Mouse (Mus musculus) brain, embryonic 18.5 days (tissue): ENCODE results near the gene Lrrc46.

Experiments
- DNase-seq: peaks from one replicate; pipeline ENCODE4 v3.0.0-alpha.2; 2012; ENCODE audit warnings: low read depth, low spot score

Lrrc46 gene

DNA sequence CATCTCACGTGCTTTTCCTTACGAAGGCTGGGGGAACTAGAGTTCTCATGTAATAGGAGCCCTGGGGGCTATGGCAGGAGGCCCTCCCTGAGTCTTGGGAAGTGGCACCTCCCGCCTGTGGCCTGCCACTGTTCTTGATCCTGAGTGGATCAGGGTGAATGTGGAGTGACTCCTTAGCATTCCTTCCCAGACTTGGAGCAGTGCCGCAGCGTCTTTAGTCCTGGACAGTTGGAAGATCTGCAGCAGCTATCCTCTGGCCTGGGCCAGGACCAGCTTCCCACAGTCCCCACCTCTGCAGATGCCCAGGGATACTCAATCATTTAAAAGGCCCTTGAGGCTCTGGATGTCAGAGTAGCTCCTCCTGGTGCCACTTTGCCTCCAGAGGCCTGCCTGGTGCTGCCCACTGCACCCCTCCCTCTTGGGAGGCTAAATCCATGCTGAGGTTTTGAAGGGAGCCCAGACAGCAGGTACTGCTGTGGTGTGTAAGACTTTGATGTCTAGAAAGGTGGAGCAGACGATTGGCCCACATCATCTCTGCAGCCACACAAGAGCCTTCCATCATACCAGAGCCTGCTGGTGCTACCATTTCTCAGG lies 8.4 kb upstream of the Lrrc46 start:
- DNase-seq: no peak

DNA sequence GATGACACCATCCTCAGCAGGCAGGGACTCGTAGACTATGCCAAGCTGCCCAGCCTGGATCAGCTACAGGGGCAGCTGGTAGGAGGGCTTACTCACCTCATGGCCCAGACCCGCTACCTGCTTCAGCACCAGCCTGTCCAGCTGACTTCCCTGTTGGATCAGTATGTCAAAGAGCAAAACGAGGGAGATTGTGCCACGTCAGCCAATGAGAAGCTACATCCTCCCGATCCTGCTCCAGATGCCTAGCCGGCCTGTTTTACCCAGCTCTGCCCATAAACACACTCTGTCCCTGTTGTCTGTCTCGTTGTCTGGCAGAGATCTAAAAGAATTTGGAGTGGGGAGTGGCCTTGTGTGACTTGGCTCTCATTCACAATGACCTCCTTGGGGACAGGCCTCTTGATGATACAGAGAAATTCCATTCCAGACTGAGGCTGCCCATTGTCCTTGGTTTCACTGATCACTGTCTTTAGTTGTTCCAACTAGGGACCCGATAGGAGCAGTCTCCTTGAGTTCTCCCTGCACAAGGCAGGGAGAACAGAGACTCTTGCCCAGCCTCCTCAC lies 7.0 kb upstream of the Lrrc46 start:
- DNase-seq: no peak

DNA sequence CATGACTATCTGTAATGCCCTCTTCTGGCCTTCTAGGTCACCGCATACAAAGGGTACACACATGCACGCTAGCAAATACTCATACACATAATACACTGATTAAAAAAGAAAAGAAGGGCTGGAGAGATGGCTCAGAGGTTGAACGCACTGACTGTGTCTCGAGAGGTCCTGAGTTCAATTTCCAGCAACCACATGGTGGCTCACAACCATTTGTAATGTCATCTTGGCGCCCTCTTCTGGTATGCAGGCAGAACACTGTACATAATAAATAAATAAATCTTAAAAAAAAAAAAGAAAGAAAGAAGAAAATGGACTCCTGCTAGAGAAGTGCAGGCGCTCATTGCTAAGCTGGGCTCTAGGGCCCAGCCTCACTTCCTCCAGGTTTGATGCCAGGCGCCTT lies 4.7 kb upstream of the Lrrc46 start:
- DNase-seq: no peak

DNA sequence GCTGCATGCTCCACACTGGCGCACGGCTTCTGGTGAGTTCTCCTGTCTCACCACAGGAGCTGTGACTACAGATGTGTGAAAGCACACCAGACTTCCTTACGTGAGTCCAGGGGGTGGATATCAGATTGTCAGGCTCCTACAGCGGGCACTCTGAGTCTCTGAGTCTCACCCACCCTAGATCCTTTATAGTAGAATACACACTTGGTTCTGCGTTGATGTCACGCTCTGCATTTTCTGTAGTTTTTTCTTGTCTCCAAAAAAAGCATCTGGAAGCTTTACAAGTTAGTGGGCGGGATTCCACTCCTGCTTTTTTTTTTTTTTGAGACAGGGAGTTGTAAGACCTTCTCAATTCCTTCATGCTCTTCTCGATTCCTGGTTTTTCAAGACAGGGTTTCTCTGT lies 3.7 kb upstream of the Lrrc46 start:
- no peak for DNase-seq

- DNase-seq: no peak
These were observed 746 bp downstream of the Lrrc46 start for GRCm38 (mm10) chr11:97040301-97041021.

- DNase-seq: no peak
These were observed 2.3 kb downstream of the Lrrc46 start for GRCm38 (mm10) chr11:97038881-97039280.

GRCm38 (mm10) chr11:97036141-97036540 lies 5.1 kb downstream of the Lrrc46 start:
- DNase-seq: no peak

- DNase-seq: no peak
These were observed 7.4 kb downstream of the Lrrc46 start for GRCm38 (mm10) chr11:97033781-97034180.

DNA sequence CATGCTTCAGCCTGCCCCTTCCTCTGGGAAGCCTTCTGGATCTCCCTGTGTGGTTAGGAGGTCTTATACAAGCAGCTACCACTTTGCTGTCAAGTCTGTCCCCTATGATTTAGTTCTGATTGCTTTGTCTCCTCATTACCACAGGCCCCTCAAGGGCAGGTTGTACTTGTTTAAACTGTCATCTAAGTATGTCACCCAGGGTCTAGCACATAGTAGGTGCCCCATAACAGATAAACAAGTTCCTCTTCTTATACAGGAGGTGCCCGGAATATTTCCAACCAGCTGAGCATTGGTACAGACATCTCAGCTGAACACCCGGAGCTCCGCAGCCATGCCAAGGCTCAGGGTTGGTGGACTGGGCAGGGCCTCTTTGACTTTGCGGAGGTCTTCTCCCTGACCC lies 8.7 kb downstream of the Lrrc46 start:
- DNase-seq: no peak

DNA sequence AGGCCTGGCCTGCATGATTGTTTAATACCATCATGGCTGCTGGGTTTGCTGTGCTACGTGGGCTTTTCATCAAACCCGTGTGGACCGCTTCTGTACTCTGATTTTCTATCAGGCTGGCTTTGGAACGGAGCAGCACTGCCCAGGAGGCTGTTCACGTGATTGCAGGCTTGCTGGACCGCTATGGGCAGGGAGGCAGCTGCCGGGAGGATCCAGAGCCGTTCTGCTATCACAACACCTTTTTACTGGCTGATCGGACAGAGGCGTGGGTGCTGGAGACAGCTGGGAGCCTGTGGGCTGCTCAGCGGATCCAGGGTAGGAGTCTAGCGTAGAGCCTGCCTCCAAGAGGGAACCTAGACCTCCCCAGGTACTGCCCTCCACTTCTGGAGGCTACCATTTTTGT lies 9.2 kb downstream of the Lrrc46 start:
- DNase-seq: no peak

DNA sequence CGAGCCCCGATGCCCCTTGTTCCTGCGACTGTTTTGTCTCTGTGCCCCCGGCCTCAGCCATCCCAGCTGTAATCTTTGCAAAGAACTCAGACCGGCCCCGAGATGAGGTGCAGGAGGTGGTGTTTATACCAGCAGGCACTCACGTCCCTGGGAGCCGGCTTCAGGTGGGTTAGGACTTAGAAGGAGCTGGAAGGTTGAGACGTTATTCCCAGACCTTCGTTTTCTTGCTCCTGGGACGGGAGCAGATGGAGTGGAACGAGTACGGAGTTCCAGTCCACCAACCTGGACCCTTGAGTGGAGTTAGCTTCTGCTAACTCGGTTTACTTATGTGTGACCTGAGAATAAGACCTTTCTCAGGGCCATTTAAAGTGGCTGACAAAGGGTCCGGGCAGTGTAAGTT lies 10.8 kb downstream of the Lrrc46 start:
- DNase-seq: no peak

- no peak for DNase-seq
These were observed 11.4 kb downstream of the Lrrc46 start, which contains the start of gene Scrn2 for GRCm38 (mm10) chr11:97029686-97030417. TSS of gene Scrn2 (plus strand) at chr11:97029938.

DNA sequence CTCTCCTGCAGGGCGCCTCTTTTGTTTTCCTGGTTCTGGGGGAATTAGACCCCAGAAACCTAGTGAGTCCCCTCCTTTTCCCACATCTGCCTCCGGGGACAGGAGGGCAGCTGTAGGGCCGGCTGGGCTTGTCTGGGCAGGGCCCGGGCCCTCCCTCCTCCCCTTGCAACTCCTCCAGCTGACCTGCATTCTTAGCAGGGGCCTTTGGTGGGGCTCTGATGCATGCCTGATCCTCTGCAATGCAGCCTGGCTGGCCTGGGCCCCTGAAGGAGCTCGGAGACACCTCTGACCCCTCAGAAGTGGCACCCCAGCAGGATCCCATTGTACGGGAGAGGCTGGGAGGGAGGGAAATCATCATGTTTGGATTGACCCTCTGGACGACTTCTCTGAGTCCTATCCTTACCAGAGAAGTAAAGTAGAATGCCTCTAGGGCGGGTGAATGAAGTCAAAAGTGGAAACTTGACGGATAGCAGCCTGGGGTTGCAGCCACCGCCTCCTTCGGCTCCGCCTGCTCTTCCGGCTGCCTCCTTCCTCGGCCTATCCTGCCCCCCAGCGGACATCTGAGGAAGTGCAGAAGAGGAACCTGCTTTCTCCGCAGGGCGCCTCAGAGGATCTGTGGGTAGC lies 15.4 kb downstream of the Lrrc46 start:
- DNase-seq: no peak

GRCm38 (mm10) chr11:97024977-97025376 lies 16.2 kb downstream of the Lrrc46 start:
- DNase-seq: no peak

GRCm38 (mm10) chr11:97021873-97022484 lies 19.2 kb downstream of the Lrrc46 start:
- DNase-seq: no peak

GRCm38 (mm10) chr11:97021121-97021765 lies 20.0 kb downstream of the Lrrc46 start:
- no peak for DNase-seq

- DNase-seq: no peak
These were observed 21.9 kb downstream of the Lrrc46 start for GRCm38 (mm10) chr11:97019345-97019708.

- DNase-seq: no peak
These were observed 22.4 kb downstream of the Lrrc46 start for GRCm38 (mm10) chr11:97018583-97019344.

- no peak for DNase-seq
These were observed 23.3 kb downstream of the Lrrc46 start for GRCm38 (mm10) chr11:97017696-97018582.
